Mouse (Mus musculus) right cerebral cortex, postnatal 4 days (tissue): ENCODE results near the gene Fbxw2.
A peak's percentile ranks its signal among the peaks of the same experiment; 100 is the strongest.
"Not testable (repeated sequence)": the region's sequence is repeated elsewhere in the genome, so short reads cannot be mapped to it uniquely, and the experiment has no call there.

ENCODE experiments used
- DNase-seq: peaks from one replicate; pipeline ENCODE4 v3.0.0-alpha.2; 2022

Gene Fbxw2

GRCm38 (mm10) chr2:34810775-34811174, 15.3 kb downstream of the Fbxw2 start:
- no peak for DNase-seq

- no peak for DNase-seq
Observed at GRCm38 (mm10) chr2:34809568-34809967, 16.5 kb downstream of the Fbxw2 start.

- DNase-seq = no peak
Observed at GRCm38 (mm10) chr2:34808057-34808456, 18.1 kb downstream of the Fbxw2 start.

GRCm38 (mm10) chr2:34805364-34805950, 20.7 kb downstream of the Fbxw2 start:
- DNase-seq = no peak

GRCm38 (mm10) chr2:34804815-34805214, 21.3 kb downstream of the Fbxw2 start:
- DNase-seq = no peak

GRCm38 (mm10) chr2:34804172-34804571, 21.9 kb downstream of the Fbxw2 start:
- no peak for DNase-seq

- DNase-seq = no peak
Observed at GRCm38 (mm10) chr2:34803746-34804145, 22.4 kb downstream of the Fbxw2 start.

GRCm38 (mm10) chr2:34802565-34803245, 23.4 kb downstream of the Fbxw2 start:
- DNase-seq = peak; percentile 31

- peak; percentile 94 for DNase-seq
Observed at GRCm38 (mm10) chr2:34801516-34802482, 24.3 kb downstream of the Fbxw2 start.

GRCm38 (mm10) chr2:34800371-34800770, 25.7 kb downstream of the Fbxw2 start:
- no peak for DNase-seq

GRCm38 (mm10) chr2:34799357-34800256, 26.5 kb downstream of the Fbxw2 start, which contains the start of gene Rabepk:
Rabepk (minus strand) TSS chr2:34799912.
- DNase-seq = peak; percentile 60

- DNase-seq = no peak
Observed at GRCm38 (mm10) chr2:34795426-34795825, 30.7 kb downstream of the Fbxw2 start.

GRCm38 (mm10) chr2:34794511-34794910, 31.6 kb downstream of the Fbxw2 start:
- DNase-seq = no peak

- not testable (repeated sequence) for DNase-seq
Observed at GRCm38 (mm10) chr2:34792543-34792942, 33.6 kb downstream of the Fbxw2 start.

- DNase-seq = no peak
Observed at GRCm38 (mm10) chr2:34790282-34790681, 35.8 kb downstream of the Fbxw2 start.

GRCm38 (mm10) chr2:34784085-34784484, 42.0 kb downstream of the Fbxw2 start:
- no peak for DNase-seq

- no peak for DNase-seq
Observed at GRCm38 (mm10) chr2:34783064-34784020, 42.8 kb downstream of the Fbxw2 start.

- DNase-seq = no peak
Observed at GRCm38 (mm10) chr2:34777237-34777868, 48.8 kb downstream of the Fbxw2 start.

GRCm38 (mm10) chr2:34774493-34774892, 51.6 kb downstream of the Fbxw2 start:
- no peak for DNase-seq

GRCm38 (mm10) chr2:34773673-34774072, 52.4 kb downstream of the Fbxw2 start:
- DNase-seq = no peak
